Mouse (Mus musculus) spleen, embryonic (tissue): ENCODE measurements at regions not wholly inside any gene's neighbourhood (a gene's known extent, or its start where the extent isn't known, plus 50 kb on each side); places are given as distances from the start of the nearest gene placed in this dataset.

ENCODE experiments used
- CTCF ChIA-PET: fragments of 350-600 bp; sonication (Branson Sonifier 250); formaldehyde crosslinking; loops from one replicate; lab custom pipeline; 2022; lab: Charles Lee

GRCm38 (mm10) chr19:49563612-49564256 is 1114.7 kb downstream of the Sorcs1 start:
- CTCF ChIA-PET = no interaction called here

- CTCF ChIA-PET = interaction anchor here (0.6 to 0.7 kb wide), 2 partner anchors 21 to 1349 kb away, joined by 3 read pairs; no protein-coding TSS in a partner anchor
Observed at GRCm38 (mm10) chr19:49539445-49540407, 1138.7 kb downstream of the Sorcs1 start.
